Mouse (Mus musculus) lung, embryonic 16.5 days (tissue): Measurements from ENCODE around the gene Ubtd2. TPM values are rescaled to one million over a fixed set of nuclear protein-coding genes. Genes with fewer than 3 reads are reported as not detected.
"Not testable (repeated sequence)": the region's sequence is repeated elsewhere in the genome, so short reads cannot be mapped to it uniquely, and the experiment has no call there.

Experiments used
- ATAC-seq: fragments of 200-750 bp; cut with Nextera tagmentation; 2 replicates; pipeline ENCODE4 v1.8.0; 2017; ENCODE audit warnings: low read depth, mild to moderate bottlenecking, moderate library complexity
- H3K27ac ChIP-seq: fragments of 300-500 bp; sonication (generic); 2 replicates; pipeline ENCODE4 v1.5.1; 2014; ENCODE audit warnings: mild to moderate bottlenecking, control low read depth, low read length
- H3K27me3 ChIP-seq: fragments of 300-500 bp; sonication (generic); 2 replicates; pipeline ENCODE4 v1.6.1; 2014; ENCODE audit warnings: low read depth, low read length, mixed read lengths; ENCODE audit not compliant: control insufficient read depth, insufficient read depth
- H3K36me3 ChIP-seq: fragments of 300-500 bp; sonication (generic); 2 replicates; pipeline ENCODE4 v1.6.1; 2014; ENCODE audit warnings: low read length; ENCODE audit not compliant: control insufficient read depth, insufficient read depth
- H3K4me1 ChIP-seq: fragments of 300-500 bp; sonication (generic); replicated peaks from 2 replicates; pipeline ENCODE4 v1.6.1; 2014; ENCODE audit warnings: low read length, mixed read lengths; ENCODE audit not compliant: control insufficient read depth, insufficient read depth
- H3K4me2 ChIP-seq: fragments of 300-500 bp; sonication (generic); 2 replicates; pipeline ENCODE4 v1.6.1; 2014; ENCODE audit warnings: low read depth, low read length, control low read depth
- H3K4me3 ChIP-seq: fragments of 300-500 bp; sonication (generic); 2 replicates; pipeline ENCODE4 v1.5.1; 2014; ENCODE audit warnings: mild to moderate bottlenecking, low read length, control low read depth
- H3K9ac ChIP-seq: fragments of 300-500 bp; sonication (generic); 2 replicates; pipeline ENCODE4 v1.6.1; 2014; ENCODE audit warnings: low read length, control low read depth
- H3K9me3 ChIP-seq: fragments of 300-500 bp; sonication (generic); 2 replicates; pipeline ENCODE4 v1.6.1; 2016; ENCODE audit warnings: low read length; ENCODE audit not compliant: control insufficient read depth
- WGBS: fragments of 180-500 bp; shearing (Covaris S2); extraction: QIAGEN DNeasy Blood & Tissue Kit; methylation state at CpG from one replicate; pipeline ENCODE4 v1.1.7; 2014; 5-methylcytosine and 5-hydroxymethylcytosine counted together
- polyA plus RNA-seq: library from polyadenylated mRNA; unstranded; fragments of >200 nt; fragmentation: Nextera tagmentation; extraction: Ambion mirVana; gene quantifications from 2 replicates; pipeline ENCODE4 v1.2.1, GENCODE M21; 2015

The Ubtd2 gene
- polyA plus RNA-seq, 1 experiment from 2014 or later, result 42.0 TPM

DNA sequence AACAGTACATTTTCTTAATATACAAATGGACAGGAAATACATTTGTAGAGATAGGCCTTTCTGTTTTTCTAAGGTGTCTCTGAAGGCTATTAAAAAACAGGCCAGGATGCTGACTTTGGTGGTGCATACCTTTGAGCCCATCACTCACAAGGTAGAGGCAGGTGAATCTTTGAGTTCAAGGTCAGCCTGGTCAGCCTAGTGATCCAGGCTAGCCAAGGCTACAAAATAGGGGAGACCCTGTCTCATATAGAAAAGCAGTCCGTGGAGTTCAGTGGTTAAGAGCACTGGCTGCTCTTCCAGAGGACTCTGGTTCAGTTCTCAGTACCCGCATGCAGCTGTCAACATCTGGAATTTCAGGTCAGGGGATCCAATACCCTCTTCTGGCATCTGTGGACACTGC is 48.5 kb downstream of the Ubtd2 start:
- no peak overlapping the region for H3K4me3 ChIP-seq
- no peak for ATAC-seq

GRCm38 (mm10) chr11:32505091-32505739 is 50.0 kb downstream of the Ubtd2 start:
- no peak overlapping the region for H3K9ac ChIP-seq
- no peaks in the 10 kb centered on the region for H3K9me3 ChIP-seq
- H3K27me3 ChIP-seq, result no peaks in the 10 kb centered on the region
- no peak for ATAC-seq
- 67% methylated on average over 7 of the region's 7 CpGs for WGBS
- no peaks in the 10 kb centered on the region for H3K36me3 ChIP-seq
- no peak overlapping the region for H3K27ac ChIP-seq
- H3K4me2 ChIP-seq, result no peak overlapping the region
- no peaks in the 10 kb centered on the region; the same call in 1 of the 2 replicates for H3K4me1 ChIP-seq
- H3K4me3 ChIP-seq, result no peak overlapping the region

More for the DNA sequence above, 48.5 kb downstream of the Ubtd2 start:
- Histone ChIP-seq H3K27me3 (no peaks in the 10 kb centered on the region), H3K27ac (no peak overlapping the region), H3K4me1 (peaks cover under 1% of the 10 kb centered on the region; the same call in 1 of the 2 replicates), H3K36me3 (no peaks in the 10 kb centered on the region), H3K4me2 (no peak overlapping the region), H3K9me3 (no peaks in the 10 kb centered on the region), H3K9ac (no peak overlapping the region)
- 96% methylated on average over 2 of the region's 2 CpGs for WGBS

DNA sequence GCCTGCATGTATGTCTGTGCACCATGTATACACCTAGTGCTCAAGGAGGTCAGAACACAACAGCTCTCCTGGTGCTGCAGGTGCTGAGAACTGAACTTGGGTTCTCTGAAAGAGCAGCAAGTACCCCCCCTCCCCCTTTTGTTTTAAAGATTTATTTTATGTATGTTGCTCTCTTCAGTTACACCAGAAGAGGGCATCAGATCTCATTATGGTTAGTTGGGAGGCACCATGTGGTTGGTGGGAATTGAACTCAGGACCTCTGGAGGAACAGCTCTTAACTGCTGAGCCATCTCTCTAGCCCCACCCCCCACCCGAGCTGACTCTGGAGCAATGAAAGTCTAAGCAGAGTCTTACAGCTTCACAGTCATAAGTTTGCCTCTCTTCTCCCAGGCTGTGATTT is 55.8 kb downstream of the Ubtd2 start:
- H3K27me3 ChIP-seq, result no peaks in the 10 kb centered on the region
- no peaks in the 10 kb centered on the region for H3K9me3 ChIP-seq
- peaks cover 1% of the 10 kb centered on the region; the same call in 1 of the 2 replicates for H3K36me3 ChIP-seq
- no peak overlapping the region for H3K4me3 ChIP-seq
- no peak overlapping the region for H3K27ac ChIP-seq
- 70% methylated on average over 1 of the region's 1 CpGs for WGBS
- no peaks in the 10 kb centered on the region; the same call in 1 of the 2 replicates for H3K4me1 ChIP-seq
- no peak for ATAC-seq
- no peak overlapping the region for H3K9ac ChIP-seq
- no peak overlapping the region for H3K4me2 ChIP-seq

DNA sequence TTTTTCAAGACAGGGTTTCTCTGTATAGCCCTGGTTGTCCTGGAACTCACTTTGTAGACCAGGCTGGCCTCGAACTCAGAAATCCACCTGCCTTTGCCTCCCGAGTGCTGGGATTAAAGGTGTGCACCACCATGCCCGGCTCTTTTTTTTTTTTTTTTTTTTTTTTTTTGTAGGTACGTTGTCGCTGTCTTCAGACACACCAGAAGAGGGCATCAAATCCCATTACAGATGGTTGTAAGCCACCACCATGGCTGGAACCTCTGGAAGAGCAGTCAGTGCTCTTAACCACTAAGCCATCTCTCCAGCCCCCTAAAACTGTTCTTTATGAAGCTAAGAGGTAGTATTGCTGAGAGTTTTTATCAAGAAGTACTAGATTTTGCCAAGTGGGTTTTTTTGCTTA is 59.7 kb downstream of the Ubtd2 start:
- ATAC-seq, H3K9ac ChIP-seq, H3K4me2 ChIP-seq, H3K27me3 ChIP-seq, H3K36me3 ChIP-seq, H3K9me3 ChIP-seq, H3K4me3 ChIP-seq, H3K27ac ChIP-seq, H3K4me1 ChIP-seq: not testable (repeated sequence)
- 90% methylated on average over 5 of the region's 5 CpGs for WGBS

GRCm38 (mm10) chr11:32516091-32516490 is 60.9 kb downstream of the Ubtd2 start:
- Histone ChIP-seq H3K27ac (no peak overlapping the region), H3K4me1 (no peaks in the 10 kb centered on the region), H3K36me3 (peaks cover 10% of the 10 kb centered on the region), H3K27me3 (no peaks in the 10 kb centered on the region), H3K4me3 (no peak overlapping the region), H3K9ac (no peak overlapping the region), H3K4me2 (no peak overlapping the region), H3K9me3 (no peaks in the 10 kb centered on the region)
- WGBS, result 91% methylated on average over 12 of the region's 12 CpGs
- ATAC-seq, result no peak

DNA sequence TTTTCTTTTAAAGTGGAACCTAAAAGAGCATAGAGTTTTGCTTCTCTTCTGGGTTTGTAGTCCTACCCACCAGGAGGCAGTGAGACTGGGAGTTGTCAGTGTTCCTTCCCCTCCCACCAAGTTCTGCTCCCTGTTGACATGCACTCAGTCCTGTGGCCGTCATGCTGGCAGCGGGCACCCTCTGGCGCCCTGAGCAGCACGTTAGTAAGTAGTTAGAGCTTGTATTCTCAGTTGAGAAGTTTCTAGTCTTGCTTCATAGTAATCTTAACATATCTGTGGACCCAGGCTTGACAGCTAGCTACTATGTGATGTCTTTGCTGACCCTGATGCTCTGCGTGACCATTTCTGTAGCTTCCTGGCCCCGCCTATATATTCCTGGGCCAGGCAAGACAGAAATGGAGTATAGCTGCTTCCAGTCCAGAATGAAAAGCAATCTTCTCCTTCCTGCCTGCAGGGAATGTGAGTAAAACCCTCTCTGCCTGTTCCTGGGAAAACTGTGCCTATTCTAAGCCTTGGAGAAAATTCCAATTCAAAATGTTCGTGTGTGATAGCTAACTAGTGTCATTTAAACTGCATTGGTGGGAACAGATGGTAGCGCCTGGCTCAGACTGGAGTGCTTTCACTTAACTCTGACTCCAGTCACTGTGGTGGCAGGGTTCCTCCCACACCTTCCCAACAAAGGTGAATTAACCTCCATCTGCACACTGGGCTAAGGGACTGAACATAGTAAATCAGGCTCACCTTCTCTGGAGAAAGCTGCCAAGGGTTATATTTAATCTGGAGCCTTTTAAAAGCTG is 61.9 kb downstream of the Ubtd2 start:
- Histone ChIP-seq H3K4me2 (no peak overlapping the region), H3K27ac (no peak overlapping the region), H3K9ac (no peak overlapping the region), H3K36me3 (peaks cover 10% of the 10 kb centered on the region), H3K27me3 (no peaks in the 10 kb centered on the region), H3K9me3 (no peaks in the 10 kb centered on the region), H3K4me3 (no peak overlapping the region), H3K4me1 (no peaks in the 10 kb centered on the region)
- 83% methylated on average over 8 of the region's 8 CpGs for WGBS
- ATAC-seq, result no peak

- H3K27ac ChIP-seq, result no peak overlapping the region
- 89% methylated on average over 4 of the region's 4 CpGs for WGBS
- H3K4me2 ChIP-seq, result no peak overlapping the region
- peaks cover 10% of the 10 kb centered on the region for H3K36me3 ChIP-seq
- no peak overlapping the region for H3K4me3 ChIP-seq
- no peak overlapping the region for H3K9ac ChIP-seq
- no peaks in the 10 kb centered on the region for H3K27me3 ChIP-seq
- no peak for ATAC-seq
- H3K9me3 ChIP-seq, result no peaks in the 10 kb centered on the region
- H3K4me1 ChIP-seq, result no peaks in the 10 kb centered on the region
Measured at GRCm38 (mm10) chr11:32518770-32519169, 63.6 kb downstream of the Ubtd2 start.

DNA sequence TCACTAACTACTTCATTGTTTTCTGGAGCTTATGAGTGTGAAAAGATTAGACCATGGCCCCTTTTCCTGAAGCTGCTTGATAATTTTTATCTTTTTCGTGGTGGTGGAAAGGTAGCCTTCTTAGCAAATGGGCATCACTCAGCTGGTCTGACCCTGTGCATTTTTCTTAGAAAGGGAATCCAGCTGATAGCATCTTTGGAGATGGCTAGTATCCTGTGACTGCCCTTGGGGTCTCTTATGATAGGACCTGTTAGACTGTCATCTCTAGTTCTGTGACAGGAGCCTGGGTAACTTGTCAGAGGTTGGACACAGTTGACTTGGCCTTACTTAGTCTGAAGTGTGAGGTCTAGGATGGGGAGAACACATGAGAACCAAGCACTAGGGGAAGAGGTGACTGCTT is 64.2 kb downstream of the Ubtd2 start:
- Histone ChIP-seq H3K27me3 (no peaks in the 10 kb centered on the region), H3K27ac (no peak overlapping the region), H3K4me3 (no peak overlapping the region), H3K4me2 (no peak overlapping the region), H3K4me1 (no peaks in the 10 kb centered on the region), H3K36me3 (peaks cover 10% of the 10 kb centered on the region), H3K9me3 (no peaks in the 10 kb centered on the region), H3K9ac (no peak overlapping the region)
- 86% methylated on average over 1 of the region's 1 CpGs for WGBS
- ATAC-seq, result no peak

DNA sequence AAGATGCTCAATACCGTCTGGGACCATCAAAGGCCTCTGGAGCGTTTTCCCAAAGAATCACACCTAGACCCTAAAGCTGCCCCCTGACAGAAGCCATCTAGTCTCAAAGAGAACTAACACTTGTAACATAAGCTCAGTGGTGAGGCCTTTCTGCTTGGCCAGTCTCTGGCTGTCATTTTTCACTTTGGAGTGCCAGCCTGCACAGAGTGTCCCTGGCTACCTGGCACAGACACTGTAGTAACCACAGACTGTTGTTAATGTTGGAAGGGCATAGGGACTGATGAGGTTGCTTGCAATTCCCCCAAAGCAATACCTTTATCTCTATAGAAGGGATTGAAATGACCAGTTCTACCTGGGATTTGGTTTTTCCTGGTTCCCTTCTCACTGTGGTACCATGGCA is 66.1 kb downstream of the Ubtd2 start:
- 84% methylated on average over 2 of the region's 2 CpGs for WGBS
- no peak overlapping the region for H3K4me2 ChIP-seq
- H3K4me1 ChIP-seq, result no peaks in the 10 kb centered on the region
- no peaks in the 10 kb centered on the region for H3K27me3 ChIP-seq
- no peaks in the 10 kb centered on the region for H3K9me3 ChIP-seq
- no peak for ATAC-seq
- H3K4me3 ChIP-seq, result no peak overlapping the region
- H3K9ac ChIP-seq, result no peak overlapping the region
- no peak overlapping the region for H3K27ac ChIP-seq
- peaks cover 6% of the 10 kb centered on the region; the same call in 1 of the 2 replicates for H3K36me3 ChIP-seq
